ENCODE assay signal across 8 mouse cellular contexts in genomic region chr1:171111781-171112575, GRCm38 (mm10). TPM values are rescaled to one million over a fixed set of nuclear protein-coding genes. Genes with fewer than 3 reads are reported as not detected.
DNase-seq lines count a peak whose midpoint lies in the region; ATAC-seq and TF ChIP-seq lines count a peak whose summit lies in the region.

No protein-coding gene starts in this region.

- no peak for TF ChIP-seq POLR2A in CH12.LX (IDR thresholded peaks at IDR 0.05; ENCODE audit: low read depth, low read length)

- no peaks in the 10 kb centered on the region for H3K79me2 ChIP-seq in CH12.LX (replicated peaks; ENCODE audit: control insufficient read depth, extremely low read depth, insufficient read depth, poor library complexity, severe bottlenecking)

- no peaks in the 10 kb centered on the region for H3K27me3 ChIP-seq in CH12.LX (replicated peaks)
- no peaks in the 10 kb centered on the region for H3K27me3 ChIP-seq in erythroblast, embryonic 14.5 days (ENCODE audit: control insufficient read depth)
- H3K27me3 ChIP-seq in heart, embryonic 16.5 days (ENCODE audit: control insufficient read depth, insufficient read depth, low read length): no peaks in the 10 kb centered on the region
- no peaks in the 10 kb centered on the region for H3K27me3 ChIP-seq in kidney, postnatal 0 days (ENCODE audit: insufficient read depth, low read length)
- H3K27me3 ChIP-seq in liver, embryonic 15.5 days: no peaks in the 10 kb centered on the region
- no peaks in the 10 kb centered on the region for H3K27me3 ChIP-seq in neural tube, embryonic 11.5 days (ENCODE audit: control insufficient read depth, insufficient read depth, low read length)

- in situ Hi-C loops in CH12.LX (cut with MboI; ENCODE audit: low pct_ligation_motif_present, low pct_unique_long_range_greater_than_20kb, low sequenced_read_pairs): loop anchor here (5.0 kb wide), 2 partner anchors 110 to 215 kb away; partner anchors contain the start of gene Tomm40l

- H3K4me2 ChIP-seq in CH12.LX (ENCODE audit: insufficient read depth, low read depth, poor library complexity, severe bottlenecking): peak overlapping the region; percentile 93
- peak overlapping the region; percentile 74 for H3K4me2 ChIP-seq in heart, embryonic 16.5 days (ENCODE audit: low read depth, low read length)
- H3K4me2 ChIP-seq in kidney, postnatal 0 days (ENCODE audit: low read length): peak overlapping the region; percentile 70
- H3K4me2 ChIP-seq in liver, embryonic 15.5 days: peak overlapping the region; percentile 85
- peak overlapping the region; percentile 52 for H3K4me2 ChIP-seq in neural tube, embryonic 11.5 days (ENCODE audit: low read depth)

- TF ChIP-seq CTCF in CH12.LX (conservative IDR thresholded peaks at IDR 0.05 in 1 of 2, IDR thresholded peaks at IDR 0.05 in 1 of 2; ENCODE audit: low read depth in 2 of 2, low read length in 2 of 2): no peak
- no peak for TF ChIP-seq CTCF in kidney, postnatal 0 days (IDR thresholded peaks at IDR 0.05; ENCODE audit: low read depth)

- dilution Hi-C loops in CH12.LX (cut with MboI; ENCODE audit: extremely low pct_ligation_motif_present, extremely low pct_unique_long_range_greater_than_20kb, low sequenced_read_pairs): no loop called here

- peak overlapping the region; percentile 53 to 64 (median 59) for H3K4me3 ChIP-seq in CH12.LX (replicated peaks in 1 of 3; ENCODE audit: low read depth in 2 of 3, low read length in 2 of 3, poor library complexity in 1 of 3)
- peak overlapping the region; percentile 77 for H3K4me3 ChIP-seq in erythroblast, embryonic 14.5 days (replicated peaks)
- H3K4me3 ChIP-seq in heart, embryonic 16.5 days (ENCODE audit: low read length): peak overlapping the region; percentile 77
- peak overlapping the region; percentile 45 for H3K4me3 ChIP-seq in kidney, postnatal 0 days (replicated peaks; ENCODE audit: low read depth, low read length)
- H3K4me3 ChIP-seq in liver, embryonic 15.5 days (replicated peaks): peak overlapping the region; percentile 69
- peak overlapping the region; percentile 44 for H3K4me3 ChIP-seq in neural tube, embryonic 11.5 days (ENCODE audit: low read depth, low read length)

- 3% methylated on average over 15 of the region's 15 CpGs for WGBS in heart, embryonic 16.5 days
- WGBS in kidney, postnatal 0 days: 1% methylated on average over 15 of the region's 15 CpGs
- 3% methylated on average over 15 of the region's 15 CpGs for WGBS in liver, embryonic 15.5 days (ENCODE audit: insufficient replicate concordance)
- 5% methylated on average over 15 of the region's 15 CpGs for WGBS in neural tube, embryonic 11.5 days

- no peak overlapping the region for H3K27ac ChIP-seq in CH12.LX (ENCODE audit: insufficient read depth, low read depth)
- H3K27ac ChIP-seq in heart, embryonic 16.5 days (ENCODE audit: low read length): peak overlapping the region; percentile 85
- H3K27ac ChIP-seq in kidney, postnatal 0 days: peak overlapping the region; percentile 90
- peak overlapping the region; percentile 88 for H3K27ac ChIP-seq in liver, embryonic 15.5 days (replicated peaks)
- H3K27ac ChIP-seq in neural tube, embryonic 11.5 days (ENCODE audit: low read depth, low read length): no peak overlapping the region

- H3K9ac ChIP-seq in CH12.LX (ENCODE audit: insufficient read depth, low read depth): peak overlapping the region; percentile 72
- H3K9ac ChIP-seq in heart, embryonic 16.5 days (ENCODE audit: low read length): peak overlapping the region; percentile 75
- peak overlapping the region; percentile 55 for H3K9ac ChIP-seq in kidney, postnatal 0 days (ENCODE audit: low read depth, low read length)
- H3K9ac ChIP-seq in liver, embryonic 15.5 days: peak overlapping the region; percentile 61
- H3K9ac ChIP-seq in neural tube, embryonic 11.5 days (ENCODE audit: low read length): 0 out of 2 replicates have a peak overlapping the region, but pooled peaks have one; percentile 20

- H3K36me3 ChIP-seq in CH12.LX (replicated peaks in 1 of 2; ENCODE audit: control insufficient read depth in 1 of 2, insufficient read depth in 1 of 2, low read length in 1 of 2): no peaks in the 10 kb centered on the region
- no peaks in the 10 kb centered on the region for H3K36me3 ChIP-seq in erythroblast, embryonic 14.5 days (ENCODE audit: control insufficient read depth)
- H3K36me3 ChIP-seq in heart, embryonic 16.5 days (ENCODE audit: control insufficient read depth, insufficient read depth): no peaks in the 10 kb centered on the region
- H3K36me3 ChIP-seq in kidney, postnatal 0 days (ENCODE audit: insufficient read depth, low read length): no peaks in the 10 kb centered on the region
- no peaks in the 10 kb centered on the region for H3K36me3 ChIP-seq in liver, embryonic 15.5 days (replicated peaks)
- H3K36me3 ChIP-seq in neural tube, embryonic 11.5 days (ENCODE audit: control insufficient read depth, insufficient read depth, low read length): no peaks in the 10 kb centered on the region

- no peak for TF ChIP-seq RAD21 in CH12.LX (IDR thresholded peaks at IDR 0.05; ENCODE audit: low read depth, low read length)

- no peaks in the 10 kb centered on the region for H3K9me3 ChIP-seq in CH12.LX (replicated peaks; ENCODE audit: low read length)
- no peaks in the 10 kb centered on the region for H3K9me3 ChIP-seq in erythroblast, embryonic 14.5 days (ENCODE audit: control insufficient read depth, low read length)
- no peaks in the 10 kb centered on the region for H3K9me3 ChIP-seq in heart, embryonic 16.5 days (replicated peaks; ENCODE audit: control insufficient read depth, low read length)
- no peaks in the 10 kb centered on the region for H3K9me3 ChIP-seq in kidney, postnatal 0 days (replicated peaks; ENCODE audit: low read length)
- no peaks in the 10 kb centered on the region for H3K9me3 ChIP-seq in liver, embryonic 15.5 days (replicated peaks)
- H3K9me3 ChIP-seq in neural tube, embryonic 11.5 days (ENCODE audit: control insufficient read depth, low read length): no peaks in the 10 kb centered on the region

- peaks cover 6 to 17% of the 10 kb centered on the region in 2 experiments for H3K4me1 ChIP-seq in CH12.LX (ENCODE audit: control insufficient read depth in 1 of 2, insufficient read depth in 2 of 2)
- H3K4me1 ChIP-seq in erythroblast, embryonic 14.5 days (ENCODE audit: control insufficient read depth): peaks cover 63% of the 10 kb centered on the region
- H3K4me1 ChIP-seq in heart, embryonic 16.5 days (ENCODE audit: control insufficient read depth, insufficient read depth, low read length): peaks cover 11% of the 10 kb centered on the region
- H3K4me1 ChIP-seq in kidney, postnatal 0 days (replicated peaks; ENCODE audit: insufficient read depth, low read length): peaks cover 6% of the 10 kb centered on the region; the same call in 1 of the 2 replicates
- peaks cover 68% of the 10 kb centered on the region for H3K4me1 ChIP-seq in liver, embryonic 15.5 days (replicated peaks)
- peaks cover 3% of the 10 kb centered on the region; the same call in 1 of the 2 replicates for H3K4me1 ChIP-seq in neural tube, embryonic 11.5 days (ENCODE audit: control insufficient read depth, insufficient read depth, low read length)

- DNase-seq in CH12.LX (ENCODE audit: extremely low read depth): no peak
- peak; percentile 77 for DNase-seq in adrenal gland, postnatal 14 days
- peak; percentile 75 for DNase-seq in kidney, postnatal 0 days (ENCODE audit: low spot score)
- DNase-seq in neural tube, embryonic 11.5 days (ENCODE audit: low spot score): no peak
- peak; percentile 34 to 43 for DNase-seq in thymus, postnatal 36 days

- no peak for TF ChIP-seq EP300 in CH12.LX (IDR thresholded peaks at IDR 0.05; ENCODE audit: low read length)

- peak; percentile 10; the same call in 1 of the 2 replicates for ATAC-seq in heart, embryonic 16.5 days (replicated peaks; ENCODE audit: extremely low read depth, insufficient read depth, low FRiP score)
- ATAC-seq in kidney, postnatal 0 days (replicated peaks; ENCODE audit: low FRiP score, low read depth): no peak
- peak; percentile 10 for ATAC-seq in liver, embryonic 15.5 days (ENCODE audit: insufficient read depth)
- ATAC-seq in neural tube, embryonic 11.5 days (ENCODE audit: insufficient read depth, low FRiP score, low TSS enrichment): no peak

RNA-seq across cellular contexts. Expression of gene Cfap126, which starts 1.7 kb away (rescaled TPM):
- 0.76 and 2.0 TPM in 2 replicates for total RNA-seq in CH12.LX (2012; rRNA removed)
- total RNA-seq in CH12.LX (2014; rRNA removed): 0.43 and 0.79 TPM in 2 replicates
- 2.5 and 3.4 TPM in 2 replicates for polyA plus RNA-seq in CH12.LX (2012; ENCODE audit: insufficient read length, low read depth)
- 0.71 and 1.9 TPM in 2 replicates for total RNA-seq in adrenal gland, postnatal 14 days (2021)
- 0.37 and 0.64 TPM in 2 replicates for polyA plus RNA-seq in erythroblast, embryonic 14.5 days (2012)
- polyA plus RNA-seq in heart, embryonic 16.5 days (2015; fragmentation: Nextera tagmentation; extraction: Ambion mirVana): 2.9 and 3.5 TPM in 2 replicates
- polyA plus RNA-seq in kidney, postnatal 0 days (2015; fragmentation: Nextera tagmentation; extraction: Ambion mirVana): 4.6 TPM in 2 replicates
- polyA plus RNA-seq in liver, embryonic 15.5 days (2015; fragmentation: Nextera tagmentation; extraction: Ambion mirVana): 1.7 and 2.6 TPM in 2 replicates
- 2.2 and 2.8 TPM in 2 replicates for polyA plus RNA-seq in neural tube, embryonic 11.5 days (2014; fragmentation: Nextera tagmentation; extraction: Ambion mirVana)

RNA-seq across cellular contexts. Expression of gene Sdhc, which starts 38.4 kb away (rescaled TPM):
- total RNA-seq in CH12.LX (2012; rRNA removed): 79.4 and 87.5 TPM in 2 replicates
- 178 and 205 TPM in 2 replicates for total RNA-seq in CH12.LX (2014; rRNA removed)
- 120 and 153 TPM in 2 replicates for polyA plus RNA-seq in CH12.LX (2012; ENCODE audit: insufficient read length, low read depth)
- total RNA-seq in adrenal gland, postnatal 14 days (2021): 733 and 773 TPM in 2 replicates
- 4.9 and 7.2 TPM in 2 replicates for polyA plus RNA-seq in erythroblast, embryonic 14.5 days (2012)
- polyA plus RNA-seq in heart, embryonic 16.5 days (2015; fragmentation: Nextera tagmentation; extraction: Ambion mirVana): 622 and 629 TPM in 2 replicates
- 381 and 403 TPM in 2 replicates for polyA plus RNA-seq in kidney, postnatal 0 days (2015; fragmentation: Nextera tagmentation; extraction: Ambion mirVana)
- 149 and 158 TPM in 2 replicates for polyA plus RNA-seq in liver, embryonic 15.5 days (2015; fragmentation: Nextera tagmentation; extraction: Ambion mirVana)
- 280 and 291 TPM in 2 replicates for polyA plus RNA-seq in neural tube, embryonic 11.5 days (2014; fragmentation: Nextera tagmentation; extraction: Ambion mirVana)

RNA-seq across cellular contexts. Expression of gene Mpz, which starts 38.5 kb away (rescaled TPM):
- 0.04 and 0.21 TPM in 2 replicates for total RNA-seq in CH12.LX (2012; rRNA removed)
- not detected in 2 replicates for total RNA-seq in CH12.LX (2014; rRNA removed)
- polyA plus RNA-seq in CH12.LX (2012; ENCODE audit: insufficient read length, low read depth): 0.26 and 0.49 TPM in 2 replicates
- 1.5 and 3.2 TPM in 2 replicates for total RNA-seq in adrenal gland, postnatal 14 days (2021)
- not detected in 2 replicates for polyA plus RNA-seq in erythroblast, embryonic 14.5 days (2012)
- polyA plus RNA-seq in heart, embryonic 16.5 days (2015; fragmentation: Nextera tagmentation; extraction: Ambion mirVana): 0.44 and 1.1 TPM in 2 replicates
- 0.77 and 1.2 TPM in 2 replicates for polyA plus RNA-seq in kidney, postnatal 0 days (2015; fragmentation: Nextera tagmentation; extraction: Ambion mirVana)
- not detected in 2 replicates for polyA plus RNA-seq in liver, embryonic 15.5 days (2015; fragmentation: Nextera tagmentation; extraction: Ambion mirVana)
- 2.9 and 4.2 TPM in 2 replicates for polyA plus RNA-seq in neural tube, embryonic 11.5 days (2014; fragmentation: Nextera tagmentation; extraction: Ambion mirVana)

RNA-seq across cellular contexts. Expression of gene Fcgr3, which starts 47.2 kb away (rescaled TPM):
- total RNA-seq in CH12.LX (2012; rRNA removed) (4.3 and 8.5 TPM in 2 replicates), CH12.LX (2014; rRNA removed) (6.1 and 6.3 TPM in 2 replicates)
- 2.6 and 3.7 TPM in 2 replicates for polyA plus RNA-seq in CH12.LX (2012; ENCODE audit: insufficient read length, low read depth)
- 8.1 and 10.3 TPM in 2 replicates for total RNA-seq in adrenal gland, postnatal 14 days (2021)
- 0.06 TPM in 1 of 2 replicates, not detected in the other for polyA plus RNA-seq in erythroblast, embryonic 14.5 days (2012)
- polyA plus RNA-seq in heart, embryonic 16.5 days (2015; fragmentation: Nextera tagmentation; extraction: Ambion mirVana): 10.2 and 10.7 TPM in 2 replicates
- polyA plus RNA-seq in kidney, postnatal 0 days (2015; fragmentation: Nextera tagmentation; extraction: Ambion mirVana): 12.1 and 13.2 TPM in 2 replicates
- polyA plus RNA-seq in liver, embryonic 15.5 days (2015; fragmentation: Nextera tagmentation; extraction: Ambion mirVana): 27.2 and 28.0 TPM in 2 replicates
- 5.6 and 6.7 TPM in 2 replicates for polyA plus RNA-seq in neural tube, embryonic 11.5 days (2014; fragmentation: Nextera tagmentation; extraction: Ambion mirVana)

Comparison
In these comparisons a context has a peak if more than half of its experiments do, and no peak if none do; other contexts are left out.
1. DNase-seq: peak in adrenal gland, postnatal 14 days (single experiment), kidney, postnatal 0 days (single experiment) and thymus, postnatal 36 days (2 of 2); none in CH12.LX (single experiment) and neural tube, embryonic 11.5 days (single experiment).
2. H3K27ac ChIP-seq: peak in heart, embryonic 16.5 days (single experiment), kidney, postnatal 0 days (single experiment) and liver, embryonic 15.5 days (single experiment); none in CH12.LX (single experiment) and neural tube, embryonic 11.5 days (single experiment).
3. H3K9ac ChIP-seq: peak in every context shown above with its lines; median percentile 75 in heart, embryonic 16.5 days; 72 in CH12.LX; 61 in liver, embryonic 15.5 days; 55 in kidney, postnatal 0 days; 20 in neural tube, embryonic 11.5 days.
4. ATAC-seq: peak in heart, embryonic 16.5 days (single experiment) and liver, embryonic 15.5 days (single experiment); none in kidney, postnatal 0 days (single experiment) and neural tube, embryonic 11.5 days (single experiment).
5. RNA of gene Sdhc, which starts 38.4 kb away (polyA plus RNA-seq): 622 to 629 TPM in heart, embryonic 16.5 days, 381 to 403 TPM in kidney, postnatal 0 days, 280 to 291 TPM in neural tube, embryonic 11.5 days, 120 to 153 TPM in CH12.LX and 149 to 158 TPM in liver, embryonic 15.5 days; 4.9 to 7.2 TPM in erythroblast, embryonic 14.5 days; every median in the first group is over 10 times any median in the second.
6. Peak in every context shown above with its lines, with median percentiles within 50 percentile points of each other: H3K4me2 ChIP-seq and H3K4me3 ChIP-seq.